Mouse (Mus musculus) adrenal gland, adult 2 months (tissue): ENCODE measurements around the gene Susd1. TPM values are rescaled to one million over a fixed set of nuclear protein-coding genes. Genes with fewer than 3 reads are reported as not detected.

Experiments
- DNase-seq: peaks from one replicate; pipeline ENCODE4 v3.0.0; 2021
- polyA plus RNA-seq: library from polyadenylated mRNA; depleted of rRNA; stranded (reverse); fragments of >200 nt; gene quantifications from 2 replicates; pipeline ENCODE4 v1.2.3, GENCODE M21; 2012
- total RNA-seq, 2 experiments: library from RNA; stranded (reverse); gene quantifications; 2 replicates each; pipeline ENCODE4 v1.2.3; 2021

Gene Susd1
- total and polyA plus RNA-seq, 3 experiments: 1.7 to 3.4 (median 2.8) TPM

DNA sequence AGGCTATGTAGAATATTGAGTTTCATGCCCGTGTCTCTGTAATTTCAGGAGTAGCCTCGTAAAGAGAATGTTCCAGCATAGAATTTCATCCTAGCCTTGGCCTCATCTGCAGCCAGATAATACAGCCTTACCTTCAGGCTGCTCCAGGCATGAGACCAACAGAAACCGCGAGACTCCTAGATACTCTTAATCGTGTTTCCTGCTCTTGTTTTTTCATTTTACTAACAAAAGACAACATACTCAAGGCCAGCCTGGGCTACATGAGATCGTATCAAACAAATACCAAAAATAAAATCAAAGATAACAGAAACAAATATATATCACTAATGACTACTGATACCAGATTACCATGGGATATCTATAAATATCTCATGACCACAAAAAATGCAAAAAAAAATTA is 9.3 kb downstream of the Susd1 start:
- DNase-seq: no peak

GRCm38 (mm10) chr4:59426429-59426828 is 12.0 kb downstream of the Susd1 start:
- no peak for DNase-seq

DNA sequence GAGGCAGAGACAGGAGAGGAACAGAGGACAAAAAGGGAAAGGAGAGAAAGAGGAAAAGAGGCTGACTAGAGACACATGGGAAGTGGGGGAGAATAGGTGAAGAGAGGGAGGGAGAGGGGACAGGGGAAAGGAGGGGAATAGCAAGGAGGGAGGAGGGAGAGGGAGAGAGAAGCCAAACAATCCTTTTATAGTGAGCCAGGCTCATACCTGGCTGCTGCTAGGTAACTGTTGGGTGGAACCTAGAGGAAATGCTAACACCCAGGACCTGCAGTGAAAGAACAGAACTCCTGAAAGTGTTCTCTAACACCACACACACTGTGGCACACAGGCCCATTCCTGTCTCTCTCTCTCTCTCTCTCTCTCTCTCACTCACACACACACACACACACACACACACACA is 15.6 kb downstream of the Susd1 start:
- DNase-seq: no peak

DNA sequence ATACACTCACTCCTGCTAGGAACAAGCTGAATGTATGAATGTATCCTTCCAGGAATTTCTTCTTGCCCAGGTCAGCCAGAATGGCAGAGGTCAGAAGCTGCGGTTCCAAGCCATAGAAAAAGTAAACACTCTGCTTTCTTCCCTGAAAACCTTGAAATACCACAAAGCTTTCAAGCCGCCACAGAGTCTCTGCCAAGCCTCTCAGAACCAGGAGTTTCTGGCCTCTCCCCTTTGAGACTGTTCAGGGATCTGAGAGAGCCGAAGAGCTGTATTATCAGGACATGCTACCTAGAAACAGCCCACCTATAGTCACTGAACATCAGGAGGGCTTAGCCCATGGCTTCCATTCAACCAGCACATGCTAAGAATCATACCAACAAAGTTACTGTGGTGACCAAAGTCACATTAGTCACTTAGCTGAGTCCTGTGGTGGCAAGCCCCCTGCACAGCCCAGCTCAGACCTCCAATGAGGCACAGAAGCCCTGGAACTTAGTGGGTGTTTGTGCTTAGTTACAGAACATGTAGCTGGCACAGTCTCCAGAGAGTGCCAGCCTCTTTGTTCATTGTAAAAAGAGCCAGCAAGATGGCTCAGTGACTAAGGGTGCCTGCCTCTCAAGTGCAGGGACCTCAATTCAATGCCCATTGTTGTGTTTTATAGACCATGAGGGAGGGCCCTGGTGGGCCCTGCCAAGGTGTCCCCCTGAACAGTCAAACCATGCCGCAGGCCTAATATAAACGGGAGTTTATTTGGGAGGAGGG is 16.2 kb downstream of the Susd1 start:
- DNase-seq: peak; percentile 52

GRCm38 (mm10) chr4:59421369-59421746 is 17.1 kb downstream of the Susd1 start:
- no peak for DNase-seq

DNA sequence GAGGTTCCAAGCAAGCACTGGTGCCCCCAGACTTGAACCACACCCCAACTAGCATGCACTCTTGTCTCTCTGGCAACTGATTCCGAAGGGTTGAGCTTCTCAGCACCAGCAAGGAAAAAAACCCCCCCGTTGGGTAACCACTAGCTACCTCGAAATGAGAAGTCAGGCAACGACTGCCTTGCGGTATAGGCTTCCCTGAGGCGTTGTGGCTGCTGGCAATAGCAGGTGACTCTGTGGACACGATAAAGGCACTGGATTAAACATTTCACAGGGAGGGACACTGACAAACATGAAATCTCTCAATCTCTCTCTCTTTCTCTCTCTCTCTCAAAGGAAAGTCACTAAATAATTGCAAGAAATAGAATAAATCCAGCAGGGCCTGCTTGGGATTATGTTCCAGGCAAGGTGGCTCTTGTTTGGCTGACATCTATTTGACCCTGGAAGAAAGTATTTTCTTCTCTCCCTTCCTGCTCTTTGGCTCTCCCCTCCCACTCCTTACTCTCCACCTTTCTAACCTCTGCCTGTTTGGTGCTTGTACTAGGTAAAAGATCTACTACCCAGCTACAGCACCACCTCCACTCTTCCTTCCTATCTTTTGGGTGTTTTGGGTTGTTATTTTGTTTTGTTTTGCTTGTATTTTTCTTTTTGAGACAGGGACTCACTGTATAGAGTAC is 17.6 kb downstream of the Susd1 start:
- no peak for DNase-seq

- DNase-seq: peak; percentile 28
Observed at GRCm38 (mm10) chr4:59419211-59419610, 19.2 kb downstream of the Susd1 start.

GRCm38 (mm10) chr4:59413428-59413827 is 25.0 kb downstream of the Susd1 start:
- DNase-seq: no peak

DNA sequence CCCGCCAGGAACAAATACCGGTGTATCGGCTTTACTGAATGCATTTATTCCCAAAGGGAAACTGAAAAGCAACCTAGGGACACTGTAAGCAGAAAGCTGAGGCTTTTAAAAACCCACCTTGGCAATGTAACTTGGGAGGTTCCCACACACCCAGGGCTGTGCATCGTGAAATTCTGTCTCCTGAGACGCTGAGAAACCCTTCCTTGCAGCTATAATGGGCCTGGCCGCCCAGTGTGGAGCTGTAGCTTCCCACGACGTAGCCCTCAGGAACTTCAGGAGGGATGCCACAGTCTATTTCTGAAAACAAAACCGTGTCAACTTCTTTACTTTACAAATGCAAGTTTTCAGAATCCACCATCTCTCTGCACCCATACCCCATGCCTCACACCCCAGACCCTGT is 27.3 kb downstream of the Susd1 start:
- no peak for DNase-seq

GRCm38 (mm10) chr4:59407766-59408165 is 30.7 kb downstream of the Susd1 start:
- no peak for DNase-seq

DNA sequence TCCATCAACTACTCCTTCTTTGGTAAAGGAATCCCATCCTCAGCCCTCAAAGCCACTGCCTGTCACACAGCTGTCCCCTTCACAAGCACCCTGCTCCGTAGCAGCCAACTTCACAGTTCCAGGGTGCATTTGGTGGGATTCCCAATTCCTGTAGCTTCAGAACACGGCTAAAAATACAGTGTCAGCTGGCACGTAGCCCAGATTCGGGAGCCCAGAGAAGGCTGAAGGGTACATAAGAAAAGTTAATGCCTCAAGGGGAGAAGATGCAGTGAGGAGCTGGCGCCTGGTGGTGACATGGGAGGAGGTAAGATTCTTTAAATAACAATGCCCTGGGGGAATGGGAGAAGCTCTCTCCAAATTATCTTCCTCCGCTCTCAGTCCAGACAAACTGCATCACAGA is 34.1 kb downstream of the Susd1 start:
- peak; percentile 12 for DNase-seq

- no peak for DNase-seq
Observed at GRCm38 (mm10) chr4:59400931-59401330, 37.5 kb downstream of the Susd1 start.

DNA sequence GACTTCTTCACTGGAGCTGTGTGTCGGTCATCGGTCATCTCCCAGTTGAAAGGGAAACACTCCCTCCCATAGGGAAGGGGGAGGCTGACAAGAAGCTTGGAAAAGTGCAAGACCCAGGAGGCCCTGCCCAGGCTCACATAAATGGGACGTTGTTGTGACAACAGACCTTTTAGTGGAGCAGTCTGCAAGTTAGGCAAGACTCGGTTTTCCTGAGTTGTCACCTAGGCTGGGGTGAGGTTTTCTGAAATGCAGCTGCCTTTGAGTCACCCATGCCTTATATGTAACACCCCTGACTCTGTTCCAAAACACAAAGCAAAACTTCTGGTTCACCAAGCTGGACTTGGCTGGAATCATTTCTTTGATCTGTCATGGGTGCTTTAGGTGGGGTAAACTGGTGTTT is 39.1 kb downstream of the Susd1 start:
- DNase-seq: peak; percentile 30

- no peak for DNase-seq
Observed at GRCm38 (mm10) chr4:59395528-59395927, 42.9 kb downstream of the Susd1 start.

- no peak for DNase-seq
Observed at GRCm38 (mm10) chr4:59394155-59394554, 44.3 kb downstream of the Susd1 start.

- peak; percentile 52 for DNase-seq
Observed at GRCm38 (mm10) chr4:59388447-59389030, 49.9 kb downstream of the Susd1 start.

GRCm38 (mm10) chr4:59387387-59388210 is 50.8 kb downstream of the Susd1 start:
- peak; percentile 6 for DNase-seq

GRCm38 (mm10) chr4:59385254-59385895 is 53.1 kb downstream of the Susd1 start:
- DNase-seq: no peak

DNA sequence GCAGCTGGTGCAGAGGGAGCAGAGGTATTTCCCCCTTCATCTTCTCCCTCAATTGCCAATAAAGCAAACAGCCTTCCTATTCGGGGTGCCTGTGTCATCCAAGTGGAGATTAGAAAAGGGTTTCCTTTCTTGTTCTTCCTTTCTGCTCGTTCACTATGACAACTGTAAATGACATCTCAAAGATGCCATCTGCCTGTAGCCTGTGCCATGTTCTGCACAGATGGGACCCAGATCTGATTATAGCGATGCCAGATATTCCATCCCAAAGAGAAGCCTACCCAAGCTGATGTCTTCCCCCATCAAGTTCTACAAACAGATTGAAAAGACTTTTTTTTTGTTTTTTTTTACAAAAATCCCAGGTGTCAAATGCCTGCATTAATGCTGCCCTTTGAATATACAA is 54.6 kb downstream of the Susd1 start:
- no peak for DNase-seq

- no peak for DNase-seq
Observed at GRCm38 (mm10) chr4:59382131-59382530, 56.3 kb downstream of the Susd1 start.

DNA sequence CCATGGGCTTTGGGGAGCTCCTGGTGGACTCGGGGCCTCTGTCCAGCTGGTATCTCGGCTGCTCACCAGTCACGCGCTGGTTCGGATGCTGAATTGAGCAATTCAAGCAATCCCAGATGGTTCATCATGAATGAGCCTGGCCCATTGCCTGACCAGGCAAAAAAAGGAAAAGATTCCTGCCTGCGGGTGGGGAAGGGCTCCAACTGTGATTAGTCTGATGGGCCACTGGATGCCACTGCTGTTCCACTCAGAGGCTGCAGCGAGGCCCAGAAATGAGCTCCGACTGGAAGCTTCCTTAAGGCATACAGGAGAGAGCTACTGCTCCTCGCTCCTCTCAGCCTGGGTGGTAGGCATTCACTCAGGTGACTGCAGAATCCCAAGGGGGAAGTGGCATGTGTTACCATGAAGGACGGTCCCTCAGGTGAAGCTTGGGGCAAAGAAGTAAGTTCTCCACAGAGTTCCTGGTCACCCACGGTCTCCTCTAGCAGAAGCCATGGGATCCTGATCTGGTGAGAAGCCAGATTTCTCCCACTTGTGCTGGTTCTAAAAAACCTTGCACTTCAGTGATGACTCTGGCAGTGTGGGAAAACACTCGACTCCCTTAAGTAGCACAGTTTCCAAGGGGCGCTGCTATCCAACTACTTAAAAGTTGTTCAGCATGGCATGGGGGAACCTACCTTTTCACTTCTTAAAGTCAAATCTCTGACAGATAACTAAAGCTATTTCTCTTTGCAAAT is 57.3 kb downstream of the Susd1 start:
- DNase-seq: peak; percentile 69
